Mouse (Mus musculus) midbrain, embryonic 11.5 days (tissue): ENCODE measurements around the gene Rab11fip4. TPM values are rescaled to one million over a fixed set of nuclear protein-coding genes. Genes with fewer than 3 reads are reported as not detected.

ENCODE experiments used
- ATAC-seq: fragments of 200-750 bp; cut with Nextera tagmentation; 2 replicates; pipeline ENCODE4 v1.8.0; 2017; ENCODE audit warnings: moderate TSS enrichment, moderate library complexity; ENCODE audit not compliant: low FRiP score
- DNase-seq: peaks from one replicate; pipeline ENCODE4 v3.0.0; 2015; ENCODE audit warnings: low spot score; ENCODE audit errors: missing footprints
- H3K27ac ChIP-seq: fragments of 300-500 bp; sonication (generic); 2 replicates; pipeline ENCODE4 v1.5.1; 2014; ENCODE audit warnings: low read depth, low read length
- H3K27me3 ChIP-seq: fragments of 300-500 bp; sonication (generic); 2 replicates; pipeline ENCODE4 v1.6.1; 2014; ENCODE audit warnings: mild to moderate bottlenecking, low read length, moderate library complexity, mixed read lengths; ENCODE audit not compliant: control insufficient read depth, insufficient read depth
- H3K36me3 ChIP-seq: fragments of 300-500 bp; sonication (generic); 2 replicates; pipeline ENCODE4 v1.6.1; 2014; ENCODE audit warnings: mild to moderate bottlenecking, low read length, moderate library complexity, mixed read lengths; ENCODE audit not compliant: control insufficient read depth, insufficient read depth
- H3K4me1 ChIP-seq: fragments of 300-500 bp; sonication (generic); 2 replicates; pipeline ENCODE4 v1.6.1; 2014; ENCODE audit warnings: low read length; ENCODE audit not compliant: control insufficient read depth, insufficient read depth
- H3K4me2 ChIP-seq: fragments of 300-500 bp; sonication (generic); 2 replicates; pipeline ENCODE4 v1.6.1; 2014; ENCODE audit warnings: mild to moderate bottlenecking, moderate library complexity
- H3K4me3 ChIP-seq: fragments of 300-500 bp; sonication (generic); 2 replicates; pipeline ENCODE4 v1.5.1; 2014; ENCODE audit warnings: low read depth, low read length
- H3K9ac ChIP-seq: fragments of 300-500 bp; sonication (generic); 2 replicates; pipeline ENCODE4 v1.6.1; 2014; ENCODE audit warnings: low read length
- H3K9me3 ChIP-seq: fragments of 300-500 bp; sonication (generic); 2 replicates; pipeline ENCODE4 v1.6.1; 2016; ENCODE audit warnings: low read length; ENCODE audit not compliant: control insufficient read depth
- WGBS: fragments of 180-500 bp; shearing (Covaris S2); extraction: QIAGEN DNeasy Blood & Tissue Kit; methylation state at CpG from one replicate; pipeline ENCODE4 v1.1.7; 2014; 5-methylcytosine and 5-hydroxymethylcytosine counted together
- microRNA counts: library from miRNA; unstranded; fragments of <30 nt; microRNA quantifications from one replicate; lab custom pipeline; 2015
- microRNA-seq: library from miRNA; unstranded; fragments of <30 nt; microRNA quantifications from one replicate; pipeline ENCODE4, GENCODE M21; 2017
- polyA plus RNA-seq: library from polyadenylated mRNA; unstranded; fragments of >200 nt; fragmentation: Nextera tagmentation; extraction: Ambion mirVana; gene quantifications from 2 replicates; pipeline ENCODE4 v1.2.1, GENCODE M21; 2014

The Rab11fip4 gene
- polyA plus RNA-seq, 1 experiment from 2014 or later = 14.1 TPM

GRCm38 (mm10) chr11:79737865-79738502, 147.0 kb downstream of the Rab11fip4 start:
- H3K4me2 ChIP-seq = no peak overlapping the region
- no peaks in the 10 kb centered on the region for H3K27me3 ChIP-seq
- H3K36me3 ChIP-seq = no peaks in the 10 kb centered on the region
- H3K4me1 ChIP-seq = peaks cover 6% of the 10 kb centered on the region
- H3K9ac ChIP-seq = no peak overlapping the region
- no peaks in the 10 kb centered on the region for H3K9me3 ChIP-seq
- H3K27ac ChIP-seq = no peak overlapping the region
- DNase-seq (no peak), ATAC-seq (no peak)
- no peak overlapping the region for H3K4me3 ChIP-seq
- WGBS = 89% methylated on average over 6 of the region's 6 CpGs

- H3K36me3 ChIP-seq = no peaks in the 10 kb centered on the region
- H3K27ac ChIP-seq = no peak overlapping the region
Observed at GRCm38 (mm10) chr11:79738725-79739558, 147.9 kb downstream of the Rab11fip4 start.

GRCm38 (mm10) chr11:79740740-79741512, 149.9 kb downstream of the Rab11fip4 start:
- no peak overlapping the region for H3K9ac ChIP-seq
- no peak overlapping the region for H3K4me3 ChIP-seq
- WGBS = 92% methylated on average over 10 of the region's 10 CpGs
- DNase-seq (no peak), ATAC-seq (no peak)
- no peaks in the 10 kb centered on the region for H3K27me3 ChIP-seq
- no peak overlapping the region for H3K27ac ChIP-seq
- H3K4me2 ChIP-seq = no peak overlapping the region
- H3K4me1 ChIP-seq = peaks cover 6% of the 10 kb centered on the region
- no peaks in the 10 kb centered on the region for H3K36me3 ChIP-seq
- H3K9me3 ChIP-seq = no peaks in the 10 kb centered on the region

More at GRCm38 (mm10) chr11:79738725-79739558, 147.9 kb downstream of the Rab11fip4 start:
- Histone ChIP-seq H3K27me3 (no peaks in the 10 kb centered on the region), H3K9ac (no peak overlapping the region), H3K9me3 (no peaks in the 10 kb centered on the region), H3K4me2 (no peak overlapping the region), H3K4me3 (no peak overlapping the region), H3K4me1 (peaks cover 6% of the 10 kb centered on the region)
- ATAC-seq (0 out of 2 replicates have a peak, but pooled peaks have one; percentile 33), DNase-seq (no peak)
- 81% methylated on average over 19 of the region's 19 CpGs for WGBS

GRCm38 (mm10) chr11:79746552-79747102, 155.6 kb downstream of the Rab11fip4 start:
- Histone ChIP-seq H3K4me2 (no peak overlapping the region), H3K4me3 (no peak overlapping the region), H3K36me3 (no peaks in the 10 kb centered on the region), H3K27ac (no peak overlapping the region), H3K27me3 (no peaks in the 10 kb centered on the region), H3K9me3 (no peaks in the 10 kb centered on the region), H3K9ac (no peak overlapping the region), H3K4me1 (no peaks in the 10 kb centered on the region)
- DNase-seq = peak; percentile 59
- ATAC-seq = no peak
- WGBS = 89% methylated on average over 11 of the region's 11 CpGs

MicroRNAs within 50 kb of the gene (microRNA counts, 519-probe panel; counts per million panel counts)
- microRNA mmu-miR-193 (lab: Ali Mortazavi, UCI) (not detected), microRNA mmu-miR-365 (lab: Ali Mortazavi, UCI) (4,971 counts per million, percentile 51 among the panel's probes with 10 or more counts)

Small RNA genes within 50 kb of the gene (microRNA-seq; reads per million reads assigned to microRNA genes)
- 15.0 reads per million, percentile 34 among the genes with 10 or more reads in this experiment for gene Mir193a
- 3.0 reads per million, percentile 13 among the genes with 10 or more reads in this experiment for gene Mir365-2

Other genes with a start within 250 kb of the Rab11fip4 start
- 1.9 TPM in 2 replicates for gene Omg, start 87.1 kb upstream of the Rab11fip4 start, polyA plus RNA-seq
- 0.22 and 0.51 TPM in 2 replicates for gene Evi2b, start 67.5 kb upstream of the Rab11fip4 start, polyA plus RNA-seq
- 0.83 and 0.84 TPM in 2 replicates for gene Evi2, start 60.6 kb upstream of the Rab11fip4 start, polyA plus RNA-seq
- 3.0 and 4.6 TPM in 2 replicates for gene Evi2a, start 60.6 kb upstream of the Rab11fip4 start, polyA plus RNA-seq